Mouse (Mus musculus): Measurements from ENCODE around the gene Fam71f1.

DNA sequence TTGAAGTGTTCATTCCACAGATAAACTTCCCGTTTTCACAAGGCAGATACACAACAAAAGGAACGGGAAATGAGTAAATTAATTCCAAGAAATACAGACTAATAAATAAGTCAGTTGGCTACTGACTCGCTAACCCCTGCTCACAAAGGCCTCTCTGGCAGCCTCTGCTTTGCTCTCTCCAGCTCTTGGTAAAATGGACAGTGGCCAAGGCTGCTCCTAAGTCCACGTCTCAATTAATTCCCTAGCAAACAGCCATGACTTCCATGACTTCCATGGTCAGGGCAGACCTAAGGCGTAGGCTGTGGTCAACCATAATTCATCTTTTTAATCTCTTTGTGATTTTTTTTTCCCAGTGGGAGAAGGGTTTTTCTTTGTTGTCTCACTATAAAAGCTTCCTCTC is 31.0 kb upstream of the Fam71f1 start:
- TF ChIP-seq CTCF (IDR thresholded peaks at IDR 0.05; ENCODE audit: control insufficient read depth, insufficient read depth, insufficient replicate concordance, low read depth, low read length) (no peak), POLR2A (IDR thresholded peaks at IDR 0.05; ENCODE audit: control insufficient read depth, low read depth, low read length) (no peak)
